Mouse (Mus musculus) testis, adult 2 months (tissue): ENCODE data around the gene Fkbp14. TPM values are rescaled to one million over a fixed set of nuclear protein-coding genes. Genes with fewer than 3 reads are reported as not detected.

Source experiments
- H3K27ac ChIP-seq: fragments of 200-500 bp; 2 replicates; pipeline ENCODE4 v1.5.1; 2012; ENCODE audit warnings: low read depth, low read length; ENCODE audit not compliant: control insufficient read depth, insufficient read depth
- H3K27me3 ChIP-seq: fragments of 200-500 bp; 2 replicates; pipeline ENCODE4 v1.6.1; 2012; ENCODE audit warnings: mild to moderate bottlenecking, low read length, moderate library complexity; ENCODE audit not compliant: control insufficient read depth, insufficient read depth
- H3K36me3 ChIP-seq: fragments of 200-500 bp; 2 replicates; pipeline ENCODE4 v1.6.1; 2012; ENCODE audit warnings: mild to moderate bottlenecking, low read length; ENCODE audit not compliant: control insufficient read depth, insufficient read depth
- H3K4me1 ChIP-seq: fragments of 200-500 bp; 2 replicates; pipeline ENCODE4 v1.6.1; 2012; ENCODE audit warnings: low read length; ENCODE audit not compliant: control insufficient read depth, insufficient read depth
- H3K4me3 ChIP-seq: fragments of 200-500 bp; 2 replicates; pipeline ENCODE4 v1.5.1; 2012; ENCODE audit warnings: low read depth, mild to moderate bottlenecking, low read length, moderate library complexity, mixed read lengths; ENCODE audit not compliant: control insufficient read depth
- CTCF ChIP-seq: fragments of 200-500 bp; IDR thresholded peaks from 2 replicates; pipeline ENCODE4 v1.5.1; 2012; ENCODE audit warnings: low read depth, mild to moderate bottlenecking, inconsistent platforms, low read length, moderate library complexity; ENCODE audit not compliant: control insufficient read depth, insufficient read depth, insufficient replicate concordance
- POLR2A ChIP-seq: fragments of 200-500 bp; IDR thresholded peaks from 2 replicates; pipeline ENCODE4 v1.6.1; 2012; ENCODE audit warnings: low read depth, mild to moderate bottlenecking, inconsistent platforms, low read length, moderate library complexity; ENCODE audit not compliant: control insufficient read depth
- polyA plus RNA-seq: library from polyadenylated mRNA; depleted of rRNA; stranded (reverse); fragments of >200 nt; gene quantifications from 2 replicates; pipeline ENCODE4 v1.2.3, GENCODE M21; 2012

Fkbp14 gene
- polyA plus RNA-seq, 1 experiment: 10.6 TPM

DNA sequence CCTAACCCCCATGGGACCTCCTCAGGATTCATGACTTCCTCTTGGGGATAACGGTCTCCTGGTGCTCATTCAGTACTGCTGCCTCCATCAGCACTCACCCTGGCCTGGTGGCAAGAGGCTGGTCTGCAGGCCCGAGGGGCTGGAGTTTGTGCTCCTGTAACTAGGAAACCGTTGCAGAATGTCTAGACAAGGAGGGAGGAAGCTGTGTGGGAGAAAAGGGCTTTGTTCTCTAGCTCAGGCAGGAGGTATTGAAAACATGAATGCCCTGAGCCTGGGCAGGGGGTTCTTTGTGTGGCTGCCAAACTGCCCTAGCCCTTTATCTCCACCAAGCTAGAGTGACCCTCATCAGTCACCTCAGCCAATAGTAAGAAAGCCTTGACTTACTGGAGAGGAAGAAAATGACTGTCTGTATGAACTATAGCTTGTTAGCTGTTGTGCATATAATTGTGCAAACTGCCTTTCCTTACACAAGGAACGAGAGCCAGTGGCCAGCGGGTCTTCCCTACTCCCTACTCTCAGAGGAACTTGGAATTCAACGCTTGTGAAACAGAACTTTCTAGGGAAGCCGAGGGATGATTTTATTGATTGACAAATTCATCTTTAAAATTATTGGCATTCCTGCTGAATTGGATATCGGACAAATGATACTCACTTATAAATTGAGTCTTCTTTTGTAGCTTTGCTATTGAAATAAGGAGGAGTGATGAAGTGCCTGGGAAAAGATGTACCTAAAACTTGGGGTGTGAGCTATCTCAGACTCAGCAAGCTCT is 42.6 kb downstream of the Fkbp14 start:
- no peaks in the 10 kb centered on the region; the same call in 1 of the 2 replicates for H3K4me1 ChIP-seq
- no peak overlapping the region for H3K27ac ChIP-seq
- no peak for TF ChIP-seq POLR2A
- TF ChIP-seq CTCF: no peak

GRCm38 (mm10) chr6:54553632-54554031 is 43.5 kb downstream of the Fkbp14 start:
- Histone ChIP-seq H3K4me1 (no peaks in the 10 kb centered on the region; the same call in 1 of the 2 replicates), H3K27me3 (no peaks in the 10 kb centered on the region), H3K4me3 (no peak overlapping the region), H3K36me3 (no peaks in the 10 kb centered on the region), H3K27ac (no peak overlapping the region)
- TF ChIP-seq CTCF: no peak
- no peak for TF ChIP-seq POLR2A

More for the DNA sequence above, 42.6 kb downstream of the Fkbp14 start:
- Histone ChIP-seq H3K4me3 (no peak overlapping the region), H3K36me3 (no peaks in the 10 kb centered on the region), H3K27me3 (no peaks in the 10 kb centered on the region)

GRCm38 (mm10) chr6:54552721-54553413 is 44.2 kb downstream of the Fkbp14 start:
- Histone ChIP-seq H3K27ac (no peak overlapping the region), H3K27me3 (no peaks in the 10 kb centered on the region), H3K4me3 (no peak overlapping the region), H3K36me3 (no peaks in the 10 kb centered on the region), H3K4me1 (no peaks in the 10 kb centered on the region; the same call in 1 of the 2 replicates)
- TF ChIP-seq CTCF (no peak), POLR2A (no peak)

DNA sequence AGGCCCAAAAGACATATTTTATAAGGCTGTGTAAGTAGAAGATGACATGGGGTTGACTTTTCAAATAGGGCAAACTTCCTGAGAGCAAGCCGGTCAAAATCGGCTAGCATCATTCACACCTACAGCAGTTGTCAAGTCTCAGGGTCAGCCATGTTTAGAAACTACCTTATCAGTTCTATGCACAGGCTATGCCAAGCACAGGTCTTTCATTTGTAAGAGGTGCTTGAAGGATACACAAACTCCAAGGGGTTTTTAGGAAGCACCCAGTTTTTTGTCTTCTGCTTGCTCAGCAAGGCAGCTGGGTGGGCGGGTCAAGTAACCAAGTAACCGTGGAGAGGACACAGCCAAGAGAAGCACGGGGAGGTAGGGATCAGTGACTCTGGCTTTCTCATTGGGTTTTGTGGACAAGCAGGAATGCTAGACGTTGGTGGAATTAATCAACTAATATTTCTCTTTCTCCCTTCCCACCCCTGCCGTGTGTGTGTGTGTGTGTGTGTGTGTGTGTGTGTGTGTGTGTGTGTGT is 46.2 kb downstream of the Fkbp14 start:
- no peak overlapping the region for H3K27ac ChIP-seq
- no peaks in the 10 kb centered on the region for H3K36me3 ChIP-seq
- TF ChIP-seq CTCF (no peak), POLR2A (no peak)
- no peaks in the 10 kb centered on the region; the same call in 1 of the 2 replicates for H3K4me1 ChIP-seq
- no peaks in the 10 kb centered on the region for H3K27me3 ChIP-seq
- H3K4me3 ChIP-seq: no peak overlapping the region

DNA sequence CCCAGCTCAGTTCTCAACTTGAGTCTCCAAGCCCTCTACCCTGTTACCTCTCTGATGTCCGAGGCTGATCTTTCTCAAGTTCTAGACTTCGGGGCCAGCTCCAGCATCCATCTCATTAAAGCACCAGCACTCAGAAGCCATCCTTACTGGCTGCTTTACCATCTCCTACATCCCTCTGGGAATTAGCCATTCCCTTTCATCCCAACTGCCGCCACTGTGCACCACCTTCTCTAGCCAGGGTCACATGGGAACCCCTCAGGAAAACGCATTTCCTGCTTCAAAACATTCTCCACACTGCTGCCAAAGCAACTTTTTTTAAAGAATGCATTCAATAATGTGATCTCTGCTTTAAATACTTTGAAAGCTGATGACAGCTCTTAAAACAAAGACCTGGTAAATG is 47.8 kb downstream of the Fkbp14 start:
- no peaks in the 10 kb centered on the region; the same call in 1 of the 2 replicates for H3K4me1 ChIP-seq
- H3K4me3 ChIP-seq: no peak overlapping the region
- no peak overlapping the region for H3K27ac ChIP-seq
- H3K27me3 ChIP-seq: no peaks in the 10 kb centered on the region
- TF ChIP-seq POLR2A: no peak
- no peak for TF ChIP-seq CTCF
- H3K36me3 ChIP-seq: no peaks in the 10 kb centered on the region

GRCm38 (mm10) chr6:54548314-54549019 is 48.6 kb downstream of the Fkbp14 start:
- H3K4me3 ChIP-seq: no peak overlapping the region
- no peak overlapping the region for H3K27ac ChIP-seq
- H3K27me3 ChIP-seq: no peaks in the 10 kb centered on the region
- TF ChIP-seq POLR2A: no peak
- TF ChIP-seq CTCF: no peak
- no peaks in the 10 kb centered on the region for H3K36me3 ChIP-seq
- H3K4me1 ChIP-seq: no peaks in the 10 kb centered on the region

DNA sequence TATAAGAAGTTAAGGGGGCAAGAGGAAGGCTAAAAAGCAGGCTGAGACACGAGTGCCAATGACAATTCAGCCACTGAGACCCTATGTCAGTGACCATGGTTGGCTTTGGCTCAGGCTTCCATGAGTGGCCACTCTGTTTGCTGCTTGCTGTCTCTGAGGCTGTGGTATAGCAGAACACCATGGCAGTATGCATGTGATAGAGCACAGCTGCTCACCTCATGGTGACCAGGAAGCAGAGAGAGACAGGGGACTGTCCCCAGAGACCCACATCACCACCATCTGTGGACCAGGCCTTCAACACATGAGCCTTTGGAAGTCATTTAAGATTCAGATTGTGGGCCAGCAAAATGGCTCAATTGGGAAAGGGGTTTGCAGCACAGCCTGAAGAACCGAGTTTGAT is 53.5 kb downstream of the Fkbp14 start:
- no peak overlapping the region for H3K4me3 ChIP-seq
- H3K27ac ChIP-seq: no peak overlapping the region
- TF ChIP-seq CTCF (no peak), POLR2A (no peak)
- no peaks in the 10 kb centered on the region for H3K4me1 ChIP-seq
- no peaks in the 10 kb centered on the region for H3K27me3 ChIP-seq
- H3K36me3 ChIP-seq: no peaks in the 10 kb centered on the region
